Mouse (Mus musculus) T-helper 1 cell (primary cell): ENCODE measurements around the gene Zswim1.

Experiments used
- in situ Hi-C: fragments of 300-600 bp; cut with MboI, MseI; formaldehyde crosslinking; loops from one replicate; pipeline ENCODE4 v1.15.1; 2025; ENCODE audit warnings: high pct_unique_total_duplicates

Zswim1 gene

DNA sequence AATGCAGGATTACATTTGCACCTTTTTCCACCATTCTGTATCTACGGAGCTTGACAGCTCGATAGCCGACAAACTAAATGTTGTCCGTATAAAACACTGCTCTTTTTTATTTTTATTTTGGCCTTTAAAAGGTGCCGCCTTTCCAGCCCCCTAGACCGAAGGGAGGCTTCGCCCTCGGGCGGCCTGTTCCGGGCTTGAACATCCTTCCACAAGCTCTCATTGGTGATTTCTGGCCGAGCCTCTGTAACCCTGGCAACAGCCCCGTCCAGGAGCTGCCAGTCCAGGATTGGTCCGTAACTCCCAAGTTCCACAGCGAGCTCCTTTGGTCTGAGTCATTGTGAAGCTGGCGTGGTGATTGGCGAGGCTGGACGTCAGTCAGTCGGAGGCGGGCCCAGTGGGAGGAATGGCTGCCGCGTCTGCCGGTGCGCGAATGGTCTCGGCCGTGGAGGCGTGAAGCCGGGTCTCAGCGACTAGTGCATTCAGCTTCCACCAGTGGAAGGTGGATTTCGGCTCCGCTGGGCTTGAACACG lies at the start of gene Zswim1:
Gene Zswim1, plus strand, starts transcription at position 51 of the 530 bp plus-strand sequence.
- in situ Hi-C loops: no loop called here

DNA sequence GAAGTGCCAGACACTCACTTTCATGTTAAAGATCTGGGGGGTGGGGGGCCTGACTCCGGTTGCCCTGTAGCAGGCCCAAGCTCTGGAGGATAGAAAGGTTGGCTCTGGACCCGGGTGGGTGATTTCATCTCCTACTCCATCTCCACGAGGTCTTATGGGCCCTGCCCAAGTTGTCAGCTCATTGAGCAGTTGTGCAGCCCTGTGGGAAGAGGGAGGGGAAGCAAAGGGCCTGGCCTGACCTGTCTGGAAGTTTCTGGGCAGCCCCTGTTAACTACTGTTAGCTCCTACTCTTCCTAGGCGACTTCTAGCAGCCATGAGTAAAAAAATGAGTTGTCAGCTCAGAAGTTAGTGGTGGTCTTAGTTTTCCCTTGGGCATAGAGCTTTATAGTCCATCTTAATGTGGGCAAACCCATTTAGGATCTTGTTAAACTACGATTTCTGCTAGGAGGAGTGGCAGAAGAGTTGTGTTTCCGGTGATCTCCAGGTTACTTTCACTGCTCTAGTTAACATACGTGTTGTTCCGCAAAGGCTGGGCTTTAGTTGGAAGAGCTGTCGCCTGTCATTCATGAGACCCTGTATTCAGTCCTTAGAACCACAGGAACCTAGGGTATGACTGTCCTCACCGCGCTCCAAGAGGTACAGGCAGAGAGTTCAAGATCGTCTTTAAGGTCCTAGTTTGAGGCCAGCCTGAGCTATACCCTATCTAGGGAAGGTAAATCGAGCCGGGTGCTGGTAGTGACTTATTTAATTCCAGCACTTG lies 49.1 kb upstream of the Zswim1 start:
- in situ Hi-C loops: no loop called here

DNA sequence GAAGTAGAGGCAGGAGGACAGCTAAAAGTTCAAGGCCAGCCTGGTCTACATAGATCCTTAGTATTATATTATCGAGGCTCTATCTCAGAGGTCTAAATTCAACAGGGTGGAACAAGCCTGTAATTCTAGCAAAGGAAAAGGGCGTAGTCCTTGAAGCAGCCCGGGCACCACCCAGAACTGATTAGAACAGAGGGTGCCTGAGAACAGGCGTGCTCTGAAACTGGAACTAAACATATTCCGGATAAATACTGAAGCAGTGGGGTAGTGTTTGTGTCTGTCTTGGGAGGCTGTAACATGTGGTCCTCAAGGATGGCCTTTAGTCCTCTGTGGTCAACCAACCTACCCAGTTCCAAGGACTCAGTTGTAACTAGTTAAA lies 48.5 kb upstream of the Zswim1 start:
- in situ Hi-C loops: no loop called here

DNA sequence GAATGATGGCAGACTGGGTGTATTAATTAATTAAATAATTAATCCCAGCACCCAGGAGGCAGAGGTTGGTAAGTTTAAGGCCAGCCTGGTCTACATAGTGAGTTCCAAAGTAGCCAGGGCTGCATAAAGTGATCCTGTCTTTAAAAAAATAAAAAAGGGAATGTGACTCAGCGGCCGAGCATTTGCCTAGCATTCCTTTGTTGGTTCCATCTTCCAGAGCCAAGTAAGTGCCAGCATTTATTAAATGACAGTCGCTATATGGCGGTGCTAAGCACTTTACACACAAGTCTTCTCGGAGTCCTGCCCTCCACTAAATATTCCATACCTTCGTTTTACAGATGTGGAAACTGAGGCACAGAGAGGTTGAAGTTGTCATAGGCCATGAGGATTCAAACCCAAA lies 46.4 kb upstream of the Zswim1 start:
- in situ Hi-C loops: no loop called here

- in situ Hi-C loops: no loop called here
These were observed 45.7 kb upstream of the Zswim1 start for GRCm38 (mm10) chr2:164776801-164777200.

GRCm38 (mm10) chr2:164777246-164778014 lies 45.1 kb upstream of the Zswim1 start:
- in situ Hi-C loops: no loop called here

- in situ Hi-C loops: no loop called here
These were observed 44.5 kb upstream of the Zswim1 start for GRCm38 (mm10) chr2:164778015-164778287.

GRCm38 (mm10) chr2:164778809-164779208 lies 43.7 kb upstream of the Zswim1 start:
- in situ Hi-C loops: no loop called here

GRCm38 (mm10) chr2:164779481-164780086 lies 42.9 kb upstream of the Zswim1 start, which contains the start of gene Tnnc2:
Tnnc2 (minus strand) TSS chr2:164779967.
- in situ Hi-C loops: no loop called here

DNA sequence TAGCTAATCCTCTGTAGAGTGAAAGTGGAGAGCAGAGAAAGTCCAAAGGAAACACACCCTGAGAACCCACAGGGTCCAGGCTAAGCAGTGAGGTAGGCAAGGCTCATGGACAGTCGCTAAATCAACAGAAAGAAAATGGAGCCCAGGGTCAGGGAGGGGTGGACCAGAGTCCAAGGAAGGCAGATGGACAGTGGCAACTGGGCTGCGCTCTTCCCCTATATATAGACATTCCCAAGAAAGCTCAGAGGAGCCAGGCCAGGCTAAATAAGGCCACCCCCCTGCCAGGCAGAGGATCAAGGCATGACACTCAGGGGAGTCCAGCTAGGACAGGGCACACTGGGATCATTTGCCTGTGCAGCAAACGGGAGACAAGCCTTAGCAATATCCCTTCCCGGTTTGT lies 40.6 kb upstream of the Zswim1 start:
- in situ Hi-C loops: no loop called here

- in situ Hi-C loops: no loop called here
These were observed 38.4 kb upstream of the Zswim1 start for GRCm38 (mm10) chr2:164783926-164784581.

DNA sequence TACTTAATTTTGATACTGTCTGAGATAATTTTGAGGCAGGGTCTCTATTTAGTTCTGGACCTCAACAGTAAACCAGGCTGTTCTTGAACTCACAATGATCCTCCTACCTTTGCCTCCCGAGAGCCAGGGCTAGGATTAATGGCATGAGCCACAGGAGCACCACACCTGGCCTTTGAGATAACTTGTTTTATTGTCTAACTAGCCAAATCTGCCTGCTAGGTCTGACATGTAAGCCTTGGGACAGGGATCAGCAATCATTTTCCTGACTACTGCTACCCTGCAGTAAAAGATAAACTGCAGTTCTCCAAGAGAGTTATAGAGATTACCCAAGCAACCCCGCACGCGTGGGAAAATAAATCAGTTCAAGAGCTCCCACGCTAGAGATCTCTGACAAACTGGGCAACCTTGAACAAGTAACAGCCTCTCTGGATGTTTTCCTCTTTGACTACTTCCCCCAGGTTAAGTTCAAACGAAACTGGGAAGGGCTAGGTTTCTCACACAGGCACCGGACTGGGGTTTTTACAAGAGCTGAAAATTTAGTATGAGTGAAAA lies 37.5 kb upstream of the Zswim1 start:
- in situ Hi-C loops: no loop called here

- in situ Hi-C loops: no loop called here
These were observed 36.8 kb upstream of the Zswim1 start, which contains the start of gene Snx21 for GRCm38 (mm10) chr2:164785481-164786387. Snx21 (plus strand) TSS chr2:164785823.

DNA sequence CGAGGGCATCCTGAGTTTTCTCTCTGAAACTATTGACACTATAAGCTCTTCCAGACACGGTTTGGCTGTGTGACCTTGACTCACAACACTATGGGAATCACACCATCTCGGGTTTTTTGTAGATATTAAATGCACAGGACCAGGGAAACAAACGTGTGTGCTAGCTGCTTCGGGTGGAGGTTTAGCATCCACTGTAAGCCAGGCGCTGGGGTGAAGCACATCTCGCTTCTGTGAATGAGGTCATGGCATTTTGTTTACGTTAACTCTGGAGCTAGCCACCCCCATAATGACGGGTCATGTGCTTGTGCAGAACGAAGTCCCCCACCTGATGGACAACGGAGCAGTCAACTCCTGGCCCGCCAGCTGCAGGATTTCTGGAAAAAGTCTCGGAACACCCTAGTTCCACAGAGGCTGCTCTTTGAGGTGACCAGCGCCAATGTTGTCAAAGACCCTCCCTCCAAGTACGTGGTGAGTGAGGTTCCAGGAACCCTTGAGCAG lies 36.0 kb upstream of the Zswim1 start:
- in situ Hi-C loops: no loop called here

GRCm38 (mm10) chr2:164787032-164787431 lies 35.5 kb upstream of the Zswim1 start:
- in situ Hi-C loops: no loop called here

- in situ Hi-C loops: no loop called here
These were observed 34.7 kb upstream of the Zswim1 start for GRCm38 (mm10) chr2:164787779-164788178.

DNA sequence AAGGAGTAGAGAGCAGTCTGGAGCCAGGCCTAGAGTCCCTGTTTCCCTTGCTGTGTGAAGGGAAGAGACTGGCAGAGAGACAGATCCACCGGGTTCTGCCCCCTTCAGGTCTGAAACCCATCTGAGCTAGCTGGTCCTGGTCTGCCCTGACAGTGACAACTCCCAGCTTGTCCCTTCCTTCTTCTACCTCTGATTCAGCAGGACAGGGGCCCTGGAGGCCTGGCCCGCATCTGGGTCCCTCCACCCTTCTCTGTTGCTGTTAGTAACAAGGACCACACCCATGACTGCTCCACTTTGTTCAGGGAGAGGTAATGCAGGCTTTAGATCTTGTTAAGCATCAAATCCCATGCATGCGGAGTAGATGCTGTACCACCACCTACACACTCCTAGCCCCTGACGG lies 34.1 kb upstream of the Zswim1 start:
- in situ Hi-C loops: no loop called here

- in situ Hi-C loops: no loop called here
These were observed 32.0 kb upstream of the Zswim1 start for GRCm38 (mm10) chr2:164790451-164790850.

- in situ Hi-C loops: no loop called here
These were observed 30.6 kb upstream of the Zswim1 start for GRCm38 (mm10) chr2:164791841-164792261.
